Mouse (Mus musculus) yolk sac, embryonic 10.5 days (tissue): Measurements from ENCODE around the gene Nus1.

Experiments
- DNase-seq: peaks from one replicate; pipeline ENCODE4 v3.0.0-alpha.2; 2017; ENCODE audit warnings: low spot score

The Nus1 gene

GRCm38 (mm10) chr10:52417299-52417997 is at the start of gene Nus1:
Gene Nus1 (plus strand): TSS chr10:52417547.
- peak; percentile 97 for DNase-seq

GRCm38 (mm10) chr10:52368376-52368775 is 49.0 kb upstream of the Nus1 start:
- no peak for DNase-seq

- no peak for DNase-seq
Observed at GRCm38 (mm10) chr10:52373834-52374233, 43.5 kb upstream of the Nus1 start.

GRCm38 (mm10) chr10:52374651-52375050 is 42.7 kb upstream of the Nus1 start:
- no peak for DNase-seq

- DNase-seq, result no peak
Observed at GRCm38 (mm10) chr10:52376422-52376821, 40.9 kb upstream of the Nus1 start.

GRCm38 (mm10) chr10:52377813-52378212 is 39.5 kb upstream of the Nus1 start:
- no peak for DNase-seq

- no peak for DNase-seq
Observed at GRCm38 (mm10) chr10:52381321-52381801, 36.0 kb upstream of the Nus1 start.

GRCm38 (mm10) chr10:52381845-52382591 is 35.3 kb upstream of the Nus1 start, which contains the start of gene Gopc:
Gene Gopc (minus strand): TSS chr10:52382124.
- DNase-seq, result peak; percentile 96

- peak; percentile 26 for DNase-seq
Observed at GRCm38 (mm10) chr10:52383022-52383421, 34.3 kb upstream of the Nus1 start.

- DNase-seq, result no peak
Observed at GRCm38 (mm10) chr10:52383522-52383921, 33.8 kb upstream of the Nus1 start.

- DNase-seq, result peak; percentile 35
Observed at GRCm38 (mm10) chr10:52384823-52385610, 32.3 kb upstream of the Nus1 start.

- no peak for DNase-seq
Observed at GRCm38 (mm10) chr10:52387192-52387591, 30.2 kb upstream of the Nus1 start.

GRCm38 (mm10) chr10:52388922-52389430 is 28.4 kb upstream of the Nus1 start, which contains the start of gene Nepn:
Gene Nepn (plus strand): TSS chr10:52388972.
- no peak for DNase-seq

GRCm38 (mm10) chr10:52389438-52389837 is 27.9 kb upstream of the Nus1 start:
- DNase-seq, result no peak

GRCm38 (mm10) chr10:52391208-52391607 is 26.1 kb upstream of the Nus1 start:
- no peak for DNase-seq

GRCm38 (mm10) chr10:52396647-52397046 is 20.7 kb upstream of the Nus1 start:
- DNase-seq, result no peak

- DNase-seq, result no peak
Observed at GRCm38 (mm10) chr10:52398715-52399114, 18.6 kb upstream of the Nus1 start.

- DNase-seq, result no peak
Observed at GRCm38 (mm10) chr10:52399722-52400121, 17.6 kb upstream of the Nus1 start.

- DNase-seq, result no peak
Observed at GRCm38 (mm10) chr10:52405160-52405559, 12.2 kb upstream of the Nus1 start.

- no peak for DNase-seq
Observed at GRCm38 (mm10) chr10:52407526-52407925, 9.8 kb upstream of the Nus1 start.

GRCm38 (mm10) chr10:52415020-52415419 is 2.3 kb upstream of the Nus1 start:
- DNase-seq, result no peak

GRCm38 (mm10) chr10:52416458-52416857 is 889 bp upstream of the Nus1 start:
- no peak for DNase-seq
